Mouse (Mus musculus) fibroblast of lung, adult 2 months (primary cell): ENCODE data around the gene Mrps25.
A peak's percentile ranks its signal among the peaks of the same experiment; 100 is the strongest.

Experiments
- DNase-seq: peaks from one replicate; pipeline ENCODE4 v3.0.0-alpha.2; 2011; ENCODE audit warnings: low read depth

The Mrps25 gene

GRCm38 (mm10) chr6:92183621-92184131 is at the start of gene Mrps25:
TSS of gene Mrps25 (minus strand) at chr6:92184033.
- DNase-seq: peak; percentile 23

- no peak for DNase-seq
Observed at GRCm38 (mm10) chr6:92231762-92232161, 47.9 kb upstream of the Mrps25 start.

GRCm38 (mm10) chr6:92231356-92231755 is 47.5 kb upstream of the Mrps25 start:
- DNase-seq: no peak

GRCm38 (mm10) chr6:92229586-92229985 is 45.8 kb upstream of the Mrps25 start:
- no peak for DNase-seq

GRCm38 (mm10) chr6:92229103-92229502 is 45.3 kb upstream of the Mrps25 start:
- DNase-seq: no peak

GRCm38 (mm10) chr6:92224981-92225380 is 41.1 kb upstream of the Mrps25 start:
- no peak for DNase-seq

- DNase-seq: no peak
Observed at GRCm38 (mm10) chr6:92222021-92222420, 38.2 kb upstream of the Mrps25 start.

GRCm38 (mm10) chr6:92221604-92222003 is 37.8 kb upstream of the Mrps25 start:
- no peak for DNase-seq

GRCm38 (mm10) chr6:92219445-92219844 is 35.6 kb upstream of the Mrps25 start:
- DNase-seq: no peak

- peak; percentile 88 for DNase-seq
Observed at GRCm38 (mm10) chr6:92214773-92215449, 31.1 kb upstream of the Mrps25 start, which contains the start of gene Rbsn. TSS of gene Rbsn (minus strand) at chr6:92214925.

- no peak for DNase-seq
Observed at GRCm38 (mm10) chr6:92214055-92214772, 30.4 kb upstream of the Mrps25 start.

GRCm38 (mm10) chr6:92199414-92199813 is 15.6 kb upstream of the Mrps25 start:
- DNase-seq: no peak

- no peak for DNase-seq
Observed at GRCm38 (mm10) chr6:92184178-92184577, 345 bp upstream of the Mrps25 start.

GRCm38 (mm10) chr6:92176450-92176849 is 7.4 kb downstream of the Mrps25 start:
- DNase-seq: no peak

- no peak for DNase-seq
Observed at GRCm38 (mm10) chr6:92162724-92163123, 21.1 kb downstream of the Mrps25 start.

- no peak for DNase-seq
Observed at GRCm38 (mm10) chr6:92158801-92159200, 25.0 kb downstream of the Mrps25 start.

GRCm38 (mm10) chr6:92153774-92154173 is 30.1 kb downstream of the Mrps25 start:
- DNase-seq: no peak

- DNase-seq: no peak
Observed at GRCm38 (mm10) chr6:92145881-92146280, 38.0 kb downstream of the Mrps25 start.

- no peak for DNase-seq
Observed at GRCm38 (mm10) chr6:92136356-92136755, 47.5 kb downstream of the Mrps25 start.

GRCm38 (mm10) chr6:92133617-92134016 is 50.2 kb downstream of the Mrps25 start:
- no peak for DNase-seq

GRCm38 (mm10) chr6:92132021-92132911 is 51.6 kb downstream of the Mrps25 start:
- no peak for DNase-seq

GRCm38 (mm10) chr6:92131456-92131855 is 52.4 kb downstream of the Mrps25 start:
- no peak for DNase-seq
